Mouse (Mus musculus): ENCODE data around the gene 2010109A12Rik. TPM values are rescaled to one million over a fixed set of nuclear protein-coding genes. Genes with fewer than 3 reads are reported as not detected.

The 2010109A12Rik gene
- total RNA-seq, 2 experiments from 2014 or later: 0.66 TPM; not detected in 1

Other genes starting within 250 kb of the 2010109A12Rik start
- 10 to 100 TPM; 13.1 to 18.7 TPM for gene Sowahb, start 161.5 kb upstream of the 2010109A12Rik start, total RNA-seq (2021)
- gene Sept11, start 113.1 kb upstream of the 2010109A12Rik start, total RNA-seq (2021): 100 to 1,000 TPM; 195 to 212 TPM
- 100 to 1,000 TPM; 286 to 294 TPM for gene Ccni, start within 50 bp of the 2010109A12Rik start, total RNA-seq (2021)
- 10 to 100 TPM; 44.3 to 46.4 TPM for gene Ccng2, start 60.7 kb downstream of the 2010109A12Rik start, total RNA-seq (2021)